Mouse (Mus musculus) liver, embryonic 14.5 days (tissue): ENCODE measurements around the gene Idua. TPM values are rescaled to one million over a fixed set of nuclear protein-coding genes. Genes with fewer than 3 reads are reported as not detected.

Source experiments
- ATAC-seq: fragments of 200-750 bp; cut with Nextera tagmentation; 2 replicates; pipeline ENCODE4 v1.8.0; 2017; ENCODE audit warnings: moderate number of reproducible peaks, mild to moderate bottlenecking, moderate library complexity; ENCODE audit not compliant: insufficient read depth
- DNase-seq, 3 experiments: peaks; one replicate each; pipeline ENCODE4 v3.0.0-alpha.2; 2012 to 2013; ENCODE audit warnings: low read depth in 3 of 3, low spot score in 3 of 3
- H3K27ac ChIP-seq: fragments of 300-500 bp; sonication (generic); 2 replicates; pipeline ENCODE4 v1.5.1; 2014; ENCODE audit warnings: moderate library complexity, mild to moderate bottlenecking, control low read depth, inconsistent platforms
- H3K27me3 ChIP-seq: fragments of 300-500 bp; sonication (generic); 2 replicates; pipeline ENCODE4 v1.6.1; 2014; ENCODE audit warnings: mild to moderate bottlenecking, low read length, moderate library complexity; ENCODE audit not compliant: control insufficient read depth, insufficient read depth
- H3K36me3 ChIP-seq: fragments of 300-500 bp; sonication (generic); replicated peaks from 2 replicates; pipeline ENCODE4 v1.6.1; 2014; ENCODE audit warnings: low read depth; ENCODE audit not compliant: control insufficient read depth, insufficient read depth
- H3K4me1 ChIP-seq, 2 experiments: fragments of 200-500 bp in 1 of 2; fragments of 300-500 bp in 1 of 2; sonication (generic) in 1 of 2; replicated peaks; 2 replicates each; pipeline ENCODE4 v1.6.1; 2012 to 2014; ENCODE audit warnings: antibody characterized with exemption in 1 of 2, inconsistent platforms in 1 of 2, low read length in 1 of 2; ENCODE audit not compliant: control insufficient read depth in 2 of 2, insufficient read depth in 2 of 2
- H3K4me2 ChIP-seq: fragments of 300-500 bp; sonication (generic); 2 replicates; pipeline ENCODE4 v1.6.1; 2014; ENCODE audit warnings: low read depth, mild to moderate bottlenecking, control low read depth, moderate library complexity
- H3K4me3 ChIP-seq, 2 experiments: fragments of 200-500 bp in 1 of 2; fragments of 300-500 bp in 1 of 2; sonication (generic) in 1 of 2; 2 replicates each; pipeline ENCODE4 v1.5.1; 2012 to 2014; ENCODE audit warnings: low read depth in 2 of 2, low read length in 2 of 2, mild to moderate bottlenecking in 2 of 2, control low read depth in 1 of 2, inconsistent platforms in 1 of 2, moderate library complexity in 1 of 2; ENCODE audit not compliant: insufficient read depth in 1 of 2
- H3K9ac ChIP-seq: fragments of 300-500 bp; sonication (generic); replicated peaks from 2 replicates; pipeline ENCODE4 v1.6.1; 2014; ENCODE audit warnings: mild to moderate bottlenecking, control low read depth, moderate library complexity
- H3K9me3 ChIP-seq: fragments of 300-500 bp; sonication (generic); 2 replicates; pipeline ENCODE4 v1.6.1; 2016; ENCODE audit warnings: low read length, mixed read lengths; ENCODE audit not compliant: control insufficient read depth
- CTCF ChIP-seq: IDR thresholded peaks from 2 replicates; pipeline ENCODE4 v1.5.1; 2016; ENCODE audit warnings: antibody characterized with exemption, low read depth, control low read depth
- EP300 ChIP-seq: IDR thresholded peaks from 2 replicates; pipeline ENCODE4 v1.6.1; 2016; ENCODE audit warnings: antibody characterized with exemption, low read depth
- WGBS: fragments of 180-500 bp; shearing (Covaris S2); extraction: QIAGEN DNeasy Blood & Tissue Kit; methylation state at CpG from one replicate; pipeline ENCODE4 v1.1.7; 2014; ENCODE audit not compliant: insufficient replicate concordance; 5-methylcytosine and 5-hydroxymethylcytosine counted together
- polyA plus RNA-seq, 2 experiments: library from polyadenylated mRNA; depleted of rRNA in 1 of 2; stranded (reverse) in 1 of 2; unstranded in 1 of 2; fragments of >200 nt; fragmentation: Nextera tagmentation in 1 of 2; extraction: Ambion mirVana in 1 of 2; gene quantifications; 2 replicates each; pipeline versions ENCODE4 v1.2.1 to v1.2.3; 2012 to 2014

Gene Idua
- polyA plus RNA-seq, 2 experiments: 2.9 to 3.1 TPM

- Histone ChIP-seq H3K4me2 (no peak overlapping the region), H3K4me1 (no peaks in the 10 kb centered on the region), H3K36me3 (no peaks in the 10 kb centered on the region; the same call in 1 of the 2 replicates), H3K9me3 (no peaks in the 10 kb centered on the region), H3K4me3 (no peak overlapping the region), H3K9ac (no peak overlapping the region), H3K27me3 (no peaks in the 10 kb centered on the region), H3K27ac (no peak overlapping the region)
- ATAC-seq (no peak), DNase-seq (no peak)
- 71% methylated on average over 2 of the region's 2 CpGs for WGBS
- TF ChIP-seq EP300 (no peak), CTCF (no peak)
Measured at GRCm38 (mm10) chr5:108643674-108644073, 16.5 kb upstream of the Idua start.

GRCm38 (mm10) chr5:108645651-108646342 is 14.3 kb upstream of the Idua start:
- no peak for DNase-seq
- TF ChIP-seq EP300: no peak
- peak; percentile 23; the same call in 1 of the 2 replicates for TF ChIP-seq CTCF
- WGBS: 86% methylated on average over 9 of the region's 9 CpGs

DNA sequence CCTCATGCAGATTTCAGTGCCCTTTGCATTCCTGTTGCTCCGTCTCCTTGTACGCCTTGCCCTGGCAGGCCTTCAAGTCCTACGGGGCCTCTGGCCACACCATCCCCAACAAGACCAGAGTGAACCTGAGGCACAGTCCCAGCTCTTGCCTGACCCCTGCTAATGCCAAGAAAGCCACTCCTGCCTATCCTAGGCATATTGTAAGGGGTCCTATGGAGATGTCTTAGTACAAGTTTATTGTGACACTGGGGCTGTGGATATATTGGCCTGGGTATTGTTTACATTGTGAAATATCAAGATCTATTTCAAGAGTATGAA is 13.8 kb upstream of the Idua start:
- H3K27ac ChIP-seq: no peak overlapping the region
- H3K9ac ChIP-seq: no peak overlapping the region
- DNase-seq (no peak), ATAC-seq (no peak)
- H3K4me2 ChIP-seq: no peak overlapping the region
- H3K27me3 ChIP-seq: no peaks in the 10 kb centered on the region
- TF ChIP-seq EP300: no peak
- no peaks in the 10 kb centered on the region for H3K4me1 ChIP-seq
- no peaks in the 10 kb centered on the region for H3K9me3 ChIP-seq
- no peaks in the 10 kb centered on the region; the same call in 1 of the 2 replicates for H3K36me3 ChIP-seq
- no peak overlapping the region for H3K4me3 ChIP-seq
- 88% methylated on average over 3 of the region's 3 CpGs for WGBS

More at GRCm38 (mm10) chr5:108645651-108646342, 14.3 kb upstream of the Idua start:
- Histone ChIP-seq H3K9ac (no peak overlapping the region), H3K4me2 (no peak overlapping the region), H3K27me3 (no peaks in the 10 kb centered on the region), H3K4me1 (no peaks in the 10 kb centered on the region), H3K36me3 (no peaks in the 10 kb centered on the region; the same call in 1 of the 2 replicates), H3K27ac (no peak overlapping the region), H3K4me3 (no peak overlapping the region), H3K9me3 (no peaks in the 10 kb centered on the region)
- ATAC-seq: no peak

- no peaks in the 10 kb centered on the region for H3K9me3 ChIP-seq
- no peaks in the 10 kb centered on the region for H3K4me1 ChIP-seq
- ATAC-seq (no peak), DNase-seq (no peak)
- no peak overlapping the region for H3K27ac ChIP-seq
- TF ChIP-seq CTCF: no peak
- no peak for TF ChIP-seq EP300
- H3K4me3 ChIP-seq: no peak overlapping the region
- H3K27me3 ChIP-seq: no peaks in the 10 kb centered on the region
- WGBS: 74% methylated on average over 2 of the region's 2 CpGs
- H3K36me3 ChIP-seq: no peaks in the 10 kb centered on the region; the same call in 1 of the 2 replicates
- H3K4me2 ChIP-seq: no peak overlapping the region
- H3K9ac ChIP-seq: no peak overlapping the region
Measured at GRCm38 (mm10) chr5:108647311-108647710, 12.8 kb upstream of the Idua start.

DNA sequence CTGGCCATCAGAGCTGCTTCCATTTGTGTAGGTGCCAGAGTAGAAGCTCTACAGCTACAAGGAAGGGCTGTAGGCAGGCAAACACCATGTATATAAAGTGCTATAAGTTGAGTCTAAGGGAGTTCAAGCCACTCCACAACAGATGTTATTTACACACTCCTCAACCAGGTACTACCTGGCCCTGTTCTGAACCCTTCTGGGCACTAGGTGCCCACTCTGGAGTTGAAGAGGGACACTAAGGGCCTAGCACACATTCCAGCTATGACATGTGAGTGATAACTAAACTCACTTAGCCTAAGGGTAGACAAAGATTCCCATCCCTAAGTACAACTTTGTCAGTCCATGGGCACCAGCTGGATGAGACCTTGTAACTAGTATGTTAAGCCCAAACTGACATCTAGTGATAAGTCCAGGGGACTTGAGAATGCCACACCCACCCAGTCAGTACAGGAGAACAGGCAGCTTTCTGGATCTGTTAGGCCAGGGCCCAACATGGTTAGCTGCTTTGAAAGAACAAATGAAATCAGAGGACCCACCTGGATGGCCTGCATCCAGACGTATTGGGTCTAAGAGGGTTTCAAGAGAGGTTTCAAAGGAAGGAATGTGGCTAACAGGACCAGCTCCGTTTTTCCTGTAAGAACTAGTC is 12.2 kb upstream of the Idua start:
- TF ChIP-seq CTCF (no peak), EP300 (no peak)
- H3K27ac ChIP-seq: no peak overlapping the region
- H3K4me3 ChIP-seq: no peak overlapping the region
- no peaks in the 10 kb centered on the region for H3K4me1 ChIP-seq
- WGBS: 63% methylated on average over 2 of the region's 2 CpGs
- no peak for ATAC-seq
- no peak overlapping the region for H3K9ac ChIP-seq
- no peaks in the 10 kb centered on the region; the same call in 1 of the 2 replicates for H3K36me3 ChIP-seq
- no peaks in the 10 kb centered on the region for H3K9me3 ChIP-seq
- no peaks in the 10 kb centered on the region for H3K27me3 ChIP-seq
- DNase-seq: no peak
- H3K4me2 ChIP-seq: no peak overlapping the region
